Mouse (Mus musculus) thymus, adult 2 months (tissue): ENCODE measurements around the gene Gp5.

Source experiments
- CTCF ChIP-seq: fragments of 200-500 bp; IDR thresholded peaks from 2 replicates; pipeline ENCODE4 v1.5.1; 2012; ENCODE audit warnings: mild to moderate bottlenecking, control low read depth, low read length, moderate library complexity, borderline replicate concordance; ENCODE audit not compliant: control insufficient read depth, poor library complexity, insufficient read depth; ENCODE audit errors: extremely low read depth
- POLR2A ChIP-seq: fragments of 200-500 bp; IDR thresholded peaks from 2 replicates; pipeline ENCODE4 v1.6.1; 2012; ENCODE audit warnings: mild to moderate bottlenecking, low read length, control low read depth, moderate library complexity; ENCODE audit not compliant: control insufficient read depth, poor library complexity, insufficient read depth; ENCODE audit errors: extremely low read depth

DNA sequence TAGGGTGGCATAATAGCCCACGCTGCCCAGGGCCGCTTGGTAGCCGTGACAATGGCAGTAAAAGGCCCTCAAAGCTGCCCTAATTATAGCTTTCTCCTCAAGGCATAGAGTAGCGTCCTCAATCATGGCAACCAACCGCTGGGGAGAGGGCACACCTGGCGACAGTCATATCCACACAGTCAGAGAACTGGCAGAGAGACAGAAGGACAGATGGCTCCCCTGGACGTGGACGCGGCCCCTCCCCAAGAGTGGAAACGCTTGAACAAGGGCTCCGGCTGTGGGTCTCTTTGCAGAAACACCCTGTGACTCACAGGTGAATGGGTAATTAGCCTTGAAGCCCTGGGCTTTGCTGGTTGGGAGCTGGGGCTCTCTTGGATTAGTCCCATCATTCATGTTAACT lies 32.2 kb downstream of the Gp5 start:
- no peak for TF ChIP-seq CTCF
- TF ChIP-seq POLR2A = no peak
